Mouse (Mus musculus): ENCODE measurements around the gene Mnt.

The Mnt gene

GRCm38 (mm10) chr11:74831606-74832451, 1.1 kb downstream of the Mnt start:
- peak; percentile 88 for DNase-seq (ENCODE audit: low read depth, low spot score)

DNA sequence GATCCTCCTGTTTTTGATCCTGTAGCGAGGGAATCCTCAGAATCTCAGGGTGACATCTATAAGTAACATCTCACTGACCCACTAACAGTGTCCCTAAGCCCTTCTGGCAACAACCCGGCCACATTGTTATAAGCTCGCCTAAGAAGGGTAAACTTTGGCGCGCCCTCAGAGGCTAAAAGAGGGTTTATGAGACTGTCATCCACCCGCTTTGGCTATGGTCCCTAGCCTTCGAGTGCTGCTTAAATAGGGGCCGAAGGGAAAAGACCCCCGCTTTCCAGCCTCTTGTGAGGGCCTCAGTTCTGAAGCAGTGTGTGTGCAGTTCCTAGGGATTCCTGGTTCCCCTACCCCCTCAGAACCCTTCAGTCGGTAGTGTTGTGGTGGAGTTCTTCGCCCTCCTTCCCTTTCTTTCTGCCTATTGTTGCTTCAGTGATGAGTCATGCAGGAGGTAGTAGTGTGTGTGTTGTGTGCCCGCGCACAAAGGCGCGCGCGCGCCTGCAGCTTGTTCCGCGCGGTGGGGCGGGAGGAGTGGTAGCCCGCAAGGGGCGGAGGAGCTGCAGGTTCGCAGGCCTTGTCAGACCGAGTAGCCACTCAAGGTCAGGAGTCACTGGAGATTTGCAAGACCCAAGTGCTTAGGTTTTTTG, 1.9 kb downstream of the Mnt start:
- no peak for DNase-seq (ENCODE audit: low read depth, low spot score)

GRCm38 (mm10) chr11:74833536-74834358, 3.0 kb downstream of the Mnt start:
- no peak for DNase-seq (ENCODE audit: low read depth, low spot score)

DNA sequence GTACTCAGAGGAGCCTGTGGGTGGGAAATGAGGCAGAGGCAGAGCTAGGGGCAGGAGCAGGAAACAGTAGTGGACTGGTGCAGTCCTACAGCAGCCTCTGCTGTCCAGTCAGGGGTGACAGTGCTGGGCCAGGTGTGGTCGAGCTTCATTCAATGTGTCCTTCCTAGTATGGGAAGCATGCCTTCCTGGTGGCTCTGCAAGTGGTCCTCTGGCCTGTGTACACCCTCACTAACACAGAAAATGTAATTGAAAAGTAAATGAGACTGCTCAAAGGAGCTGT, 3.6 kb downstream of the Mnt start:
- DNase-seq (ENCODE audit: low read depth, low spot score), result no peak

GRCm38 (mm10) chr11:74834650-74835277, 4.0 kb downstream of the Mnt start:
- no peak for DNase-seq (ENCODE audit: low read depth, low spot score)

DNA sequence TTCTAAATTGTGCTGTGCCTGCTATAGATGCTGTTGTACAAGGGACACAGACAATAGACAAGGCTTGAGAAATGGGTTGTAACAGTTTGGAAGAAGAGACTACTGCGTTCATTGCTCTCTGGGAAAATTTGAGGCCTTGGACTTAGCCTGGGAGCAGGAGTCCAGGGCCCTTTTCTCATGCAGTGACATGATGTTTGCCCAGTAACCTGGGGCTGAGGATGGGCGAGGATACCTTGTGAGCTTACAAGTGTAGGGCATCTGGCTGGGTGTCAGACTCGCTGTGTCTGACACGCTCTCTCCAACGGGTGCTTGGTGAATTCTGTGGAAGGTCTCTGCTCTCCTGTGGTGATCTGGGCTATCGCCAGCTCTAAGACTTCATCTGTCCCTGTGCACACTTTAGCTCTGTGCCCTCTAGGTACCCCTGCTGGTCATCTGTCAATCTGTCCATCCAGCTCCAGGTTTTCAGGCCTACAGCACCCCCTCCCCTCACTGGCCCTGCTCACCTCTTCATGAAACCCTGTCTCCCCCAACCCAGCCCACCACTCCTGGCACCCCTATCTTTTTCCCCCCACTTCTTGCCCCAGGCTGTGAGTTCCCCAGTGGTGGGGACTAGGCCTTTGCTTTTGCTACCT, 5.0 kb downstream of the Mnt start:
- no peak for DNase-seq (ENCODE audit: low read depth, low spot score)

DNA sequence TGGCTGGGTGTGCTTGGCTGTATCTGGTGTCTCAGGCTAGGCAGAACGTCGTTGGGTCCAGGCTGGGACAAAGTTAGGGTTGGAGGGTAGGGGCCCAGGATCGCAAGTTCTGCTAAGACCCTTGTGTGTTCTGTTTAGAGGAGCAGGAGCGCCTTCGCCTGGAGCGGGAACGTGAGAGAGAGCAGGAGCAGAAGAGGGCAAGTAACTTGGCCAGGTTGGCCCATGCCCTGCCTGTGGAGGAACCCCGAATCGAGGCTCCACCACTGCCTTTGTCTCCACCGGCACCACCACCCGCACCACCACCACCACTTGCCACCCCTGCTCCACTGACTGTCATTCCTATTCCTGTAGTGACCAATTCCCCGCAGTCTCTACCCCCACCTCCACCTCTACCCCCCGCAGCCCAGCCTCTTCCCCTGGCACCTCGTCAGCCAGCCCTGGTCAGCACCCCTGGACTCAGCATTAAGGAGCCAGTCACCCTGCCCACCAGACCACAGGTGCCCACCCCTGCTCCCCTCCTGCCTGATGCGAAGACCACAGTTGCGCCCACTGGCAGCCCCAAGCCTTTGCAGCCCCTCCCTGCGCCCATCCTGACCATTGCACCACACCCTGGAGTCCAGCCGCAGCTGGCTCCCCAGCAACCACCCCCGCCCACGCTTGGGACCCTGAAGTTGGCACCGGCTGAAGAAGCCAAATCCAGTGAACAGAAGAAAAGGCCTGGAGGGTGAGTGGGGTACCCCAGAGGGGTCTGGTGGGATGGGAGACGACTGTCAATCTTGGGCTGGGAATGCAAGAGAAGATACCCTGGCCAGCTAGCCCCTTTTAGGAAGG, 5.7 kb downstream of the Mnt start:
- DNase-seq (ENCODE audit: low read depth, low spot score), result no peak

DNA sequence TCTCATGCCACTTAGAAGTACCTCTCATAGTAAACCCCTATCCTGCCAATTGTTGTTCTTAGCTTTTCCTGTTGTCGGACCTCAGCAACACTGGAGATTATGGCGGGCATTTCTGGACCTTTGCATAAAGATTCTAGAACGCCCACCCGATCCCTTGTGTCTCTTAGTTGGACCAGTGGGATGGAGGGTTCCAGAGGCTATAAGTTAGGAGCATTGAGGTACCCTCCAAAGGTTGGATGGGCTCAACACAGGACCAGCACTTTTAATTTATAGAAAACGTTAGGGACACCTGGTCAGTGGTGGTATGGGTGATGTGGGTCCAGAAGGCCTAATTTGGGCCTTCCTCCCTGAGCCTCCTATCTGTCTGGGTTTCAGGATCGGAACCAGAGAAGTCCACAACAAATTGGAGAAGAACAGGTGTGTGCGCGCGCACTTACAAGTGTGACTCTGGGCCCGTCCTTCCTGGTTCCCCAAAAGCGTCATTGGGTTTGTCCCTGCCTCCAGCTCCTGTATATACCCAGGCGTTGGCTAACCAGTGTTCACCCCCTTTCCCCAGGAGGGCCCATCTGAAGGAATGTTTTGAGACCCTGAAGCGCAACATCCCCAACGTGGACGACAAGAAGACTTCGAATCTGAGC, 6.5 kb downstream of the Mnt start:
- DNase-seq (ENCODE audit: low read depth, low spot score), result no peak

GRCm38 (mm10) chr11:74837694-74838431, 7.1 kb downstream of the Mnt start:
- peak; percentile 83 for DNase-seq (ENCODE audit: low read depth, low spot score)

- peak; percentile 92 for DNase-seq (ENCODE audit: low read depth, low spot score)
Measured at GRCm38 (mm10) chr11:74838441-74838840, 7.7 kb downstream of the Mnt start.

- peak; percentile 74 for DNase-seq (ENCODE audit: low read depth, low spot score)
Measured at GRCm38 (mm10) chr11:74838971-74839370, 8.3 kb downstream of the Mnt start.

DNA sequence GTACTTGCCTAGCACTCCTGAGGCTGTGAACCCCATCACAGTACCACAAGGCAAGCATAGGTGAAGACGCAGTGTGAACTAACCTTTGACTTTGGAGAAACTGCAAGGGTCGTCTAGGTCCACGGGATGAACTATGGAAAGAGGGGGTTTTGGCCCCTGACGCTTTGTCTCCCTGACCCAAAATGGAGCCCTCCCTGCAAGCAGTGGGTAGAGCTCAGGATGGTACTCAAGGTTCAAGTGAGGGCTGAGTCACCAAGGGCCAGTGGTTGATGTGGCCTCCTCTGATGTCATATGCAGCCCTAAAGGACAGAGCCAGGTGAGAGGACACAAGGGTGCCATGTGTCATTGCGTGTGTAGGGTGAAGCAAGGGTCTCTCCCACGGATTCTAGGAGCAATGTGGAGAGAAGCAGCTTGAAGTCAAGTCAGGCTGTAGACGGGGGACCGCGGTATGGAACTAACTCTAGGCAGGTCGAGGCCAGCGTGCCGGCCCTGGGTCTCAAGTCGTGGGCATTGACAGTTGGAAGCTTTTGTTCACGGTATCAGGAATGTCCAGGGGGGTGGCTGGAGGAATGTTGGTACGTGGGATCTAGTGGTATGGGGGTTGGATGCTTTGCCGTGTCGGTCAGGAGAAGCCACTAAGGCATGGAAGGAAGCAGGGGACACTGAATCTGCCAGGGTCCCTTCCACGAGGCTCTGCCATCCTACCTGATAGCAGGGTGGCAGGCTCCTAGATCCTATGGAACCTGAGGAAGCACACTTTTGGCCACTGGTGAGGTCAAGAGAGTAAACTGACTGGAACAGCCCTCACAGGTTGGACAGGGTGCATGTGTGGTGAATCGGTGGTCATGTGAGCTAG, 9.4 kb downstream of the Mnt start:
- no peak for DNase-seq (ENCODE audit: low read depth, low spot score)

DNA sequence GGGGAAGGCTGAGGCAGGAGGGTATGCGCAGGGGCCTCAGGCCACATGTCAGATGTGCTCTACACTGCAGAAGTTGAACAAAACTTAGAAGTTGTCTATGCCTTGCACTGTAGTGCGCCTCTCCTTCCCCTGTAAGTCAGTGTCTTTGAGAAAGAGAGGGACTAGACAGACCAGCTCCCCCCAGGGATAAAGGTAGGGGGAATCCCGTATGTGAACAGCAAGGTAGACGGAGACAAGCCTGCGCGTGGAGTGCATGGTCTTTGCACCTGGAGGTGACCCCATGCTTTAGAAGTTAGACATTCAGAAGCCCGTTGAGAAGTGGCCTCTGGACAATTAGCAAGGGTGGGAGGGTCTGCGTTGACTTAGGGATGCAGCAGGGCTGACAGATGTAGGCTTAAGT, 10.0 kb downstream of the Mnt start:
- DNase-seq (ENCODE audit: low read depth, low spot score), result no peak

GRCm38 (mm10) chr11:74841366-74841765, 10.6 kb downstream of the Mnt start:
- DNase-seq (ENCODE audit: low read depth, low spot score), result no peak

- no peak for DNase-seq (ENCODE audit: low read depth, low spot score)
Measured at GRCm38 (mm10) chr11:74842045-74842444, 11.3 kb downstream of the Mnt start.

DNA sequence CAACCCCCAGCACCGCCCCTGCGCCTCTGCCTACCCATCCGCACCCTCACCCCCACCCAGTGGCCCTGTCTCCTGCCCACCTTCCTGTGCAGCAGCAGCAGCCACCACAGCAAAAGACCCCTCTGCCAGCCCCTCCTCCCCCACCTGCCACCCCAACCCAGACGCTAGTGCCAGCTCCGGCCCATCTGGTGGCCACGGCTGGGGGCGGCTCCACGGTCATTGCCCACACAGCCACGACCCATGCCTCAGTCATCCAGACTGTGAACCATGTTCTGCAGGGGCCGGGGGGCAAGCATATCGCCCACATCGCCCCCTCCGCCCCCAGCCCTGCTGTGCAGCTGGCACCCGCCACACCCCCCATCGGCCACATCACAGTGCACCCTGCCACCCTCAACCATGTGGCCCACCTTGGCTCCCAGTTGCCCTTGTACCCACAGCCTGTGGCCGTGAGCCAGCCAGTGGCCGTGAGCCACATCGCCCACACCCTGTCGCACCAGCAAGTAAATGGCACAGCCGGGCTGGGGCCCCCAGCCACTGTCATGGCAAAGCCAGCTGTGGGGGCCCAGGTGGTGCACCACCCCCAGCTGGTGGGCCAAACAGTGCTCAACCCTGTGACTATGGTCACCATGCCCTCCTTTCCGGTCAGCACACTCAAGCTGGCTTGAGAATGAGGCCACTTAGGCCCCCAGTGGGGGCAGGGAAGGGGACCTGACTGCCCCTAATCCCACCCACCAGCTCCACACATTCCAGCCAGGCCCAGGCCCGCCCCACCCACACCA, 12.1 kb downstream of the Mnt start:
- DNase-seq (ENCODE audit: low read depth, low spot score), result no peak

GRCm38 (mm10) chr11:74843435-74843714, 12.7 kb downstream of the Mnt start:
- DNase-seq (ENCODE audit: low read depth, low spot score), result no peak

GRCm38 (mm10) chr11:74843761-74844160, 13.0 kb downstream of the Mnt start:
- DNase-seq (ENCODE audit: low read depth, low spot score), result no peak
